Mouse (Mus musculus) hindbrain, embryonic 10.5 days (tissue): Measurements from ENCODE around the gene Serpina9. TPM values are rescaled to one million over a fixed set of nuclear protein-coding genes. Genes with fewer than 3 reads are reported as not detected.

Source experiments
- DNase-seq: peaks from one replicate; pipeline ENCODE4 v3.0.0-alpha.2; 2017; ENCODE audit warnings: low spot score
- H3K27ac ChIP-seq: fragments of 300-500 bp; sonication (generic); 2 replicates; pipeline ENCODE4 v1.5.1; 2016; ENCODE audit warnings: mild to moderate bottlenecking, moderate library complexity
- H3K27me3 ChIP-seq: fragments of 300-500 bp; sonication (generic); 2 replicates; pipeline ENCODE4 v1.6.1; 2016; ENCODE audit warnings: mild to moderate bottlenecking; ENCODE audit not compliant: poor library complexity, insufficient read depth, severe bottlenecking
- H3K36me3 ChIP-seq: fragments of 300-500 bp; sonication (generic); 2 replicates; pipeline ENCODE4 v1.6.1; 2016; ENCODE audit warnings: mild to moderate bottlenecking, moderate library complexity
- H3K4me1 ChIP-seq: fragments of 300-500 bp; sonication (generic); replicated peaks from 2 replicates; pipeline ENCODE4 v1.6.1; 2016; ENCODE audit warnings: mild to moderate bottlenecking
- H3K4me3 ChIP-seq: fragments of 300-500 bp; sonication (generic); 2 replicates; pipeline ENCODE4 v1.5.1; 2016; ENCODE audit warnings: mild to moderate bottlenecking, moderate library complexity
- H3K9me3 ChIP-seq: fragments of 300-500 bp; sonication (generic); 2 replicates; pipeline ENCODE4 v1.6.1; 2016; ENCODE audit warnings: mild to moderate bottlenecking, moderate library complexity
- WGBS: fragments of 180-500 bp; shearing (Covaris S2); methylation state at CpG from one replicate; pipeline ENCODE4 v1.1.7; 2016; 5-methylcytosine and 5-hydroxymethylcytosine counted together
- polyA plus RNA-seq: library from polyadenylated mRNA; unstranded; fragments of >200 nt; fragmentation: Nextera tagmentation; extraction: Ambion mirVana; gene quantifications from 2 replicates; pipeline ENCODE4 v1.2.1, GENCODE M21; 2016

Serpina9 gene
- polyA plus RNA-seq, 1 experiment from 2014 or later, result not detected

- no peaks in the 10 kb centered on the region for H3K4me1 ChIP-seq
- H3K4me3 ChIP-seq, result no peak overlapping the region
- no peak overlapping the region for H3K27ac ChIP-seq
- H3K9me3 ChIP-seq, result no peaks in the 10 kb centered on the region
- peak; percentile 43 for DNase-seq
- no peaks in the 10 kb centered on the region for H3K36me3 ChIP-seq
- no peaks in the 10 kb centered on the region for H3K27me3 ChIP-seq
- WGBS, result 62% methylated on average over 4 of the region's 4 CpGs
Measured at GRCm38 (mm10) chr12:103984935-103985334, 28.6 kb downstream of the Serpina9 start.

- H3K27me3 ChIP-seq, result no peaks in the 10 kb centered on the region
- no peak for DNase-seq
- H3K4me1 ChIP-seq, result no peaks in the 10 kb centered on the region
- H3K27ac ChIP-seq, result no peak overlapping the region
- 82% methylated on average over 7 of the region's 7 CpGs for WGBS
- no peaks in the 10 kb centered on the region for H3K9me3 ChIP-seq
- H3K36me3 ChIP-seq, result no peaks in the 10 kb centered on the region
- H3K4me3 ChIP-seq, result no peak overlapping the region
Measured at GRCm38 (mm10) chr12:103981646-103982360, 31.8 kb downstream of the Serpina9 start.

DNA sequence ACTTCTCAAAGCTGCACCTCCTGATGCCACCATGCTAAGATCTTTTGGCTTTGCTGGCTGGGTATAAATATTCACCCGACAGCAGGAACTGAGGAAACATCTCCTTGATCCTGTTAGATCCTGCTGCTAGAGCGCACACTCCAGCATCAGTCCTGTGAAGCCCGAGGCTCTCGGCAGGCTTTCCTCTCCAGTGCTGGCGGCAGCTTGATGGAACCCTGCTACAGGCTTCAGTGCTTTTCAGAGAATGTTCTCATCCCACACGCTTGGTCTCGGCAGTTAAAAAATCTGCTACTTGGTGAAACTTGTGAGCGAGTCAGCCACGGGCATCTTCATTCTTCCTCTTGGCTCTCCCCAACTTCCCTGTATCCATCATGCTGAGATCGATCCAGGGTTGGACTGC is 35.3 kb downstream of the Serpina9 start:
- Histone ChIP-seq H3K36me3 (no peaks in the 10 kb centered on the region), H3K27me3 (no peaks in the 10 kb centered on the region), H3K4me3 (no peak overlapping the region), H3K27ac (no peak overlapping the region), H3K4me1 (no peaks in the 10 kb centered on the region), H3K9me3 (no peaks in the 10 kb centered on the region)
- no peak for DNase-seq
- whole genome bisulfite sequencing, result 91% methylated on average over 10 of the region's 10 CpGs

DNA sequence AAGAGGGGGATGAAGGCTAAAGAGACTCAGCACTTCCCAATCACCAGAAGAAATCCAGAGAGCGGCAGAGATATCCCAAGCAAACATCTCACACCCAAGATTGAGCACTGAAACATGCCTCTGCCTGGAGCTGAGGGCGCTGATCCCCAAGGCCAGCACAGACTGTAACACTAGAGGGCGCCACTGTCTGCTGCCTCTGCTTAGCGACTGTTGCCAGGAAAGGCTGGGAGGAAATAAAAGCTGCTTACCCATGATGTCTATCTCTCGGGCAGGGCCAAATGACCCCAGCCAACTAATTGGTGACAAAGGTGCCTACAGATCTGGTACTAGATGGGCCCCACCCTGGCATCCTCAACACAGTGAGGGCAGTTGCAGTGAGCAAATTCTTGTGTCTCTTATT is 35.7 kb downstream of the Serpina9 start:
- DNase-seq, result peak; percentile 27
- Histone ChIP-seq H3K27ac (no peak overlapping the region), H3K27me3 (no peaks in the 10 kb centered on the region), H3K4me1 (no peaks in the 10 kb centered on the region), H3K9me3 (no peaks in the 10 kb centered on the region), H3K36me3 (no peaks in the 10 kb centered on the region), H3K4me3 (no peak overlapping the region)
- WGBS, result 31% methylated on average over 5 of the region's 5 CpGs

GRCm38 (mm10) chr12:103977060-103977459 is 36.5 kb downstream of the Serpina9 start:
- no peak for DNase-seq
- Histone ChIP-seq H3K4me1 (no peaks in the 10 kb centered on the region), H3K9me3 (no peaks in the 10 kb centered on the region), H3K27me3 (no peaks in the 10 kb centered on the region), H3K4me3 (no peak overlapping the region), H3K27ac (no peak overlapping the region), H3K36me3 (no peaks in the 10 kb centered on the region)
- 53% methylated on average over 3 of the region's 3 CpGs for WGBS

- H3K4me3 ChIP-seq, result no peak overlapping the region
- H3K4me1 ChIP-seq, result no peaks in the 10 kb centered on the region
- H3K36me3 ChIP-seq, result no peaks in the 10 kb centered on the region
- H3K9me3 ChIP-seq, result 0 out of 2 replicates have a peak, but pooled peaks cover 3% of the 10 kb centered on the region
- no peak overlapping the region for H3K27ac ChIP-seq
- 96% methylated on average over 4 of the region's 4 CpGs for WGBS
- no peaks in the 10 kb centered on the region for H3K27me3 ChIP-seq
- DNase-seq, result no peak
Measured at GRCm38 (mm10) chr12:103971080-103971479, 42.5 kb downstream of the Serpina9 start.

DNA sequence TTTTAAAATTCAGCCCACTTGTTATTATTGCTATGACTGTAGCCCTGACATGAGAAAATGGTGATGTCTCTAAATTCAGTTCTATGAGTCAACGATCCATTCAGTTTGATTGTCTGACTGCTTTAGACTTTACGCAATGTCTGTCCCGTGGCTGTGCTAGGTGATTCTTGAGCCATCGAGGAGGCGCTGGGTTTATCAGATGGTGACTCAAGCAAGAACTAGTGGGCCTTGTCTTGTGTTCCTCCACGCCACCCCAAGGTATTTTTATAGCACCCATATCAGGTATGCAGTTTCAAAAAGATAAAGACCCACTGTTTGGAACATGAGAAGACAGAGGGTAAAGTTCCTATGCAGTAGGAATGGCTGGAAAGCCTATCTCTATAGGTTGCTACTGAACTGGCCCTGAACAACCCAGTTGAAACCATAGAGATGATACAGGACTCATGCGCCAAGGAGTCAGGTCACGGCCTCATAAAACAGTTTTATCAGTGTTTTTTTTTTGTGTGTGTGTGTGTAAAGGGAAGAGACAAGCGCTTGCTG is 43.9 kb downstream of the Serpina9 start:
- Histone ChIP-seq H3K36me3 (no peaks in the 10 kb centered on the region), H3K9me3 (peaks cover 6% of the 10 kb centered on the region), H3K27ac (no peak overlapping the region), H3K4me1 (no peaks in the 10 kb centered on the region), H3K27me3 (no peaks in the 10 kb centered on the region), H3K4me3 (no peak overlapping the region)
- DNase-seq, result no peak
- WGBS, result 92% methylated on average over 9 of the region's 9 CpGs

- WGBS, result 85% methylated on average over 3 of the region's 3 CpGs
- Histone ChIP-seq H3K4me3 (no peak overlapping the region), H3K27me3 (no peaks in the 10 kb centered on the region), H3K27ac (no peak overlapping the region), H3K4me1 (no peaks in the 10 kb centered on the region), H3K9me3 (peaks cover 12% of the 10 kb centered on the region), H3K36me3 (no peaks in the 10 kb centered on the region)
- no peak for DNase-seq
Measured at GRCm38 (mm10) chr12:103966761-103967160, 46.8 kb downstream of the Serpina9 start.

DNA sequence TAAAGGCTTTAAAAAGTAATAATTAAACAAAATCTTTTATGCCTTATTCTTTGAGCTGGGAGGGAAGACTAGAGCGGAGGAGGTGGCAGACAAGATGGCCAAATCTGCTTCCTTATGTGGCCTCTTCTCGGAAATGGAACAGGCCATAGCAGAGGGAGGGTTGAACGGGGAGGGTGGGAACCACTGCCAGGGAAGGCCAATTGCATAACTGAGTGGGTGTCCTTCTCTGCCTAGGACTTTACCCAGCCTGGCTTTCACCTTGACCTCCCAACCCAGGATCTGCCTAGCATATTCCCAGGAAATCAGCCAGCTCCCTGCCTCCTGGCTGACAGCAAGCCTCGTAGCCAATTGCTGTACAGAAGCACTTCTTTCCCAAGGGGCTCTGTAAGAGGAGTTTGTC is 50.3 kb downstream of the Serpina9 start:
- DNase-seq, result no peak
- Histone ChIP-seq H3K27me3 (no peaks in the 10 kb centered on the region), H3K27ac (no peak overlapping the region), H3K4me3 (no peak overlapping the region), H3K4me1 (no peaks in the 10 kb centered on the region), H3K9me3 (peaks cover 24% of the 10 kb centered on the region), H3K36me3 (no peaks in the 10 kb centered on the region)
- 86% methylated on average over 4 of the region's 4 CpGs for WGBS

- no peaks in the 10 kb centered on the region for H3K36me3 ChIP-seq
- peaks cover 24% of the 10 kb centered on the region for H3K9me3 ChIP-seq
- H3K27ac ChIP-seq, result no peak overlapping the region
- no peak for DNase-seq
- no peak overlapping the region for H3K4me3 ChIP-seq
- WGBS, result 88% methylated on average over 8 of the region's 8 CpGs
- no peaks in the 10 kb centered on the region for H3K4me1 ChIP-seq
- H3K27me3 ChIP-seq, result no peaks in the 10 kb centered on the region
Measured at GRCm38 (mm10) chr12:103962860-103963259, 50.7 kb downstream of the Serpina9 start.

DNA sequence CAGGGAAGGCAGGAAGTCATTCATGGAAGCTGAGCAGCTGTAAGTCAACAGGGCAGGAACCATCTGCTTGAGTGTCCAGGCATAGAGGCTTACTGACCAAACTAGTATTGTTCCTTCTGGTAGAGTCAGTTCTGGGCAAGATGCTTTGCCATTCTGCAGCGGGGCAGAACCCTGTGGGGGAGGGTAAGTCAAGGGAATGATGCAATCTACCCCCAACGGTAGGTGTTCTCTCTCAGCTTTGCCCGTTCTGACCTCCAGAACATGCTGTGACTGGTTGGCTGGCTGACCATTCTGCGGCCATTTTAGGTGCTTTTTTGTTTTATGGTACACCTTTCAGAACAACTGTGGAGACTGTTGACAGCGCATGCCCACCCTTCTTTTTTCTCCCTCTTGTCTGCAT is 51.2 kb downstream of the Serpina9 start:
- no peaks in the 10 kb centered on the region for H3K4me1 ChIP-seq
- H3K9me3 ChIP-seq, result peaks cover 24% of the 10 kb centered on the region
- H3K27ac ChIP-seq, result no peak overlapping the region
- H3K27me3 ChIP-seq, result no peaks in the 10 kb centered on the region
- DNase-seq, result no peak
- no peak overlapping the region for H3K4me3 ChIP-seq
- WGBS, result 88% methylated on average over 5 of the region's 5 CpGs
- no peaks in the 10 kb centered on the region for H3K36me3 ChIP-seq

DNA sequence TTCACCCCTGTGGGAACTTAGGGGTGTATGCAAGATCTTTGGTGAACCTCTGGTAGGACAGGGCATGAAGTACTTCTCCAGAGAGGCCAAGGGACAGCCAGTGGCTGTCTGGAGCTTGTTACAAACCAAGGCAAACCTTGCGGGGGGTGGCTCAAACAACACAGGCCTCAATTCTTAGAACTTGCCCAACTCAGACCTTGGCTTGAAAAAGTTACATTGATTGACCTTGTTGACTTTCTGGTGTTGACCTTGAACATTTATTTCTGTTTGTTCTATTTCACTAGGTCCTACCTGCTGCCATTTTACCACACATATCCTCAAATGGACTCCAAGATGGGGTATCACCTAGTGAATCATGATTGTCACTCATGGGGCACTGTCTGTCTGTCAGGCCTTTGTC is 51.8 kb downstream of the Serpina9 start:
- H3K36me3 ChIP-seq, result no peaks in the 10 kb centered on the region
- H3K4me1 ChIP-seq, result no peaks in the 10 kb centered on the region
- no peak for DNase-seq
- H3K9me3 ChIP-seq, result peaks cover 24% of the 10 kb centered on the region
- H3K27me3 ChIP-seq, result no peaks in the 10 kb centered on the region
- no peak overlapping the region for H3K4me3 ChIP-seq
- no peak overlapping the region for H3K27ac ChIP-seq
- WGBS, result 91% methylated on average over 1 of the region's 1 CpGs

DNA sequence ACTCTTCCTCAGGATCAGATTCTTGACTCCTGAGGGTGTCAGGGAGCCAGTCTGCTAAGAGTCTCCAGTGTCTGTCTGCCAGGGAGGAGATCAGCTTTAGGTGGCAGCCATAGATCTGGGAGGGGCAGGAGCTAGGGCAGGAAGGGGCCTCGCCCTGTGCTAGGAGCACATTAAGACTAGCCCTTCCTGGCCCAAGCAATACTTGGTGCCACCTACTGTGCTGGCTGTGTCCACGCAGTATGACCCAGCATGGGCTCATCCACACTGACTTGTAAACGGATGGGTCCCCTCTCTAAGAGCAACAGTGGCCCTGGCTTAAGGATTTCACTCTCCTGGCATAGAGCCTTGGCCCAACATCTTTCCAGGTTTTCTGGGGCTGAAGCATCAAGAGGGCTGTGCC is 54.8 kb downstream of the Serpina9 start, which contains the start of gene Serpina1e:
Gene Serpina1e, minus strand, starts transcription at position 178 of the 400 bp plus-strand sequence.
- Histone ChIP-seq H3K36me3 (no peaks in the 10 kb centered on the region), H3K27me3 (no peaks in the 10 kb centered on the region), H3K27ac (no peak within 1 kb of the TSS), H3K9me3 (peaks cover 20% of the 10 kb centered on the region), H3K4me1 (no peaks in the 10 kb centered on the region), H3K4me3 (no peak within 1 kb of the TSS)
- WGBS, result 77% methylated on average over 3 of the region's 3 CpGs
- DNase-seq, result no peak
